In the genomic region with DNA sequence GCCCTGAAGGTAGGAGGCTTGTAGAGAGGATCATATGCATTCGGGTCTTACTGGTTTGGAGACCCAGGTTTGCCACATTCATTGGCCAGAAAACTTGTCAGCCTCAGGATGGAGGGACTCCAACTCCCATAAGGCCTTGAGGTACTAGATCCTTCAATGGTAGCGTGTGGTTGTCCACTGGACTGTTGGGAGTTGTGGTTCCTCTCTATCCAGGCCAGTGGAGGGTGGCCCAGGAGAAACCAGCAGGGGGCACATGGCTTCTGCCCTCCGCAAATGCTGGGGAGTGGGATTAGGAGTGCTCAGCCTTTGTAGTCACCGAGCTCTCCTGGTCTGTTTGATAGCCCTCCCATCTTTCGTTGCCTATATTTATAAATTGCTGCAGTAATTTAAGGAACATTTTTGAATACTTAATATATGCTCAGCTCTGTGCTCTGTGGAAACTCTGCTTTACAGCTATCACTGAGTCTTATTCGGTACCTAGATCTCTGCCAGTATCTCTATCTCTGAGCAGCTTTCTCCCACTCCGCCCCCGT, we compare ENCODE assay signal across 8 mouse cellular contexts. TPM values are rescaled to one million over a fixed set of nuclear protein-coding genes. Genes with fewer than 3 reads are reported as not detected.
DNase-seq lines count a peak whose midpoint lies in the region; ATAC-seq and TF ChIP-seq lines count a peak whose summit lies in the region.

No protein-coding gene starts in this region.

- H3K4me1 ChIP-seq in embryonic facial prominence, embryonic 15.5 days: peaks cover 73% of the 10 kb centered on the region
- H3K4me1 ChIP-seq in limb, embryonic 15.5 days: peaks cover 76% of the 10 kb centered on the region
- peaks cover 65% of the 10 kb centered on the region for H3K4me1 ChIP-seq in midbrain, embryonic 16.5 days (ENCODE audit: control insufficient read depth, insufficient read depth, low read length)
- peaks cover 11% of the 10 kb centered on the region; the same call in 1 of the 2 replicates for H3K4me1 ChIP-seq in spleen, adult 2 months (ENCODE audit: control insufficient read depth, insufficient read depth, insufficient read length)

- H3K36me3 ChIP-seq in embryonic facial prominence, embryonic 15.5 days: no peaks in the 10 kb centered on the region
- no peaks in the 10 kb centered on the region for H3K36me3 ChIP-seq in limb, embryonic 15.5 days
- H3K36me3 ChIP-seq in midbrain, embryonic 16.5 days (ENCODE audit: control insufficient read depth, insufficient read depth, low read length): no peaks in the 10 kb centered on the region
- no peaks in the 10 kb centered on the region for H3K36me3 ChIP-seq in spleen, adult 2 months (ENCODE audit: control insufficient read depth, insufficient read depth, low read length)

- H3K9ac ChIP-seq in embryonic facial prominence, embryonic 15.5 days: no peak overlapping the region
- H3K9ac ChIP-seq in limb, embryonic 15.5 days: 0 out of 2 replicates have a peak overlapping the region, but pooled peaks have one; percentile 17
- H3K9ac ChIP-seq in midbrain, embryonic 16.5 days (ENCODE audit: low read depth, low read length): peak overlapping the region; percentile 82

- H3K27me3 ChIP-seq in embryonic facial prominence, embryonic 15.5 days: no peaks in the 10 kb centered on the region
- H3K27me3 ChIP-seq in limb, embryonic 15.5 days: no peaks in the 10 kb centered on the region
- no peaks in the 10 kb centered on the region for H3K27me3 ChIP-seq in midbrain, embryonic 16.5 days (ENCODE audit: control insufficient read depth, insufficient read depth, low read depth, low read length)
- H3K27me3 ChIP-seq in spleen, adult 2 months (ENCODE audit: control insufficient read depth, insufficient read depth, low read length): no peaks in the 10 kb centered on the region

- H3K9me3 ChIP-seq in embryonic facial prominence, embryonic 15.5 days (replicated peaks): no peaks in the 10 kb centered on the region
- H3K9me3 ChIP-seq in limb, embryonic 15.5 days: no peaks in the 10 kb centered on the region
- no peaks in the 10 kb centered on the region for H3K9me3 ChIP-seq in midbrain, embryonic 16.5 days (replicated peaks; ENCODE audit: control insufficient read depth, low read length, poor library complexity, severe bottlenecking)

- peak; percentile 66 to 73 for DNase-seq in B cell, adult 2 months
- peak; percentile 53 for DNase-seq in adrenal gland, postnatal 25 days
- peak; percentile 83 to 84 for DNase-seq in heart, adult 9 months (ENCODE audit: low spot score in 2 of 2)
- peak; percentile 89 for DNase-seq in kidney, adult 9 months
- DNase-seq in spleen, adult 2 months (ENCODE audit: low read depth in 1 of 2, low spot score in 2 of 2): peak in 1 of 2 experiments; percentile 59

- peak overlapping the region; percentile 92 for H3K27ac ChIP-seq in embryonic facial prominence, embryonic 15.5 days (replicated peaks)
- peak overlapping the region; percentile 95 for H3K27ac ChIP-seq in limb, embryonic 15.5 days
- H3K27ac ChIP-seq in midbrain, embryonic 16.5 days (ENCODE audit: low read length): peak overlapping the region; percentile 94
- no peak overlapping the region for H3K27ac ChIP-seq in spleen, adult 2 months (ENCODE audit: insufficient read depth, low read length)

- peak; percentile 33; the same call in 1 of the 2 replicates for TF ChIP-seq CTCF in spleen, adult 2 months (IDR thresholded peaks at IDR 0.05; ENCODE audit: extremely low read depth, insufficient read depth, insufficient read length, insufficient replicate concordance)

- WGBS in embryonic facial prominence, embryonic 15.5 days: under 1% methylated on average over 8 of the region's 8 CpGs
- 2% methylated on average over 8 of the region's 8 CpGs for WGBS in limb, embryonic 15.5 days
- under 1% methylated on average over 8 of the region's 8 CpGs for WGBS in midbrain, embryonic 16.5 days
- WGBS in spleen, adult 2 months: 1% methylated on average over 8 of the region's 8 CpGs

- no peak for TF ChIP-seq POLR2A in spleen, adult 2 months (IDR thresholded peaks at IDR 0.05; ENCODE audit: low read depth, low read length)

- peak; percentile 76 for ATAC-seq in embryonic facial prominence, embryonic 15.5 days (ENCODE audit: insufficient number of reproducible peaks, low FRiP score, low TSS enrichment, low read depth)
- ATAC-seq in limb, embryonic 15.5 days (ENCODE audit: insufficient number of reproducible peaks, low FRiP score, low TSS enrichment, low read depth): peak; percentile 75
- peak; percentile 80 for ATAC-seq in midbrain, embryonic 16.5 days

- H3K4me2 ChIP-seq in embryonic facial prominence, embryonic 15.5 days (replicated peaks): peak overlapping the region; percentile 91
- peak overlapping the region; percentile 90 for H3K4me2 ChIP-seq in limb, embryonic 15.5 days
- H3K4me2 ChIP-seq in midbrain, embryonic 16.5 days (ENCODE audit: low read length): peak overlapping the region; percentile 54

- H3K4me3 ChIP-seq in embryonic facial prominence, embryonic 15.5 days (replicated peaks): peak overlapping the region; percentile 54
- peak overlapping the region; percentile 68 for H3K4me3 ChIP-seq in limb, embryonic 15.5 days
- peak overlapping the region; percentile 66 for H3K4me3 ChIP-seq in midbrain, embryonic 16.5 days (ENCODE audit: low read depth, low read length)
- peak overlapping the region; percentile 56 for H3K4me3 ChIP-seq in spleen, adult 2 months (ENCODE audit: extremely low read depth, insufficient read depth, insufficient read length)

RNA-seq across cellular contexts. Expression of a gene that starts 4.1 kb away (rescaled TPM):
- 30.7 and 31.0 TPM in 2 replicates for total RNA-seq in adrenal gland, postnatal 25 days (2021)
- 11.4 and 14.4 TPM in 2 replicates for polyA plus RNA-seq in embryonic facial prominence, embryonic 15.5 days (2015; fragmentation: Nextera tagmentation; extraction: Ambion mirVana)
- 9.6 and 10.7 TPM in 2 replicates for polyA plus RNA-seq in limb, embryonic 15.5 days (2015; fragmentation: Nextera tagmentation; extraction: Ambion mirVana)
- 23.4 and 30.0 TPM in 2 replicates for polyA plus RNA-seq in midbrain, embryonic 16.5 days (2015; fragmentation: Nextera tagmentation; extraction: Ambion mirVana)
- 10.3 and 13.3 TPM in 2 replicates for polyA plus RNA-seq in spleen, adult 2 months (2012; rRNA removed)

RNA-seq across cellular contexts. Expression of a gene that starts 5.6 kb away (rescaled TPM):
- 391 and 422 TPM in 2 replicates for total RNA-seq in adrenal gland, postnatal 25 days (2021)
- polyA plus RNA-seq in embryonic facial prominence, embryonic 15.5 days (2015; fragmentation: Nextera tagmentation; extraction: Ambion mirVana): 95.6 and 97.7 TPM in 2 replicates
- 92.2 and 100 TPM in 2 replicates for polyA plus RNA-seq in limb, embryonic 15.5 days (2015; fragmentation: Nextera tagmentation; extraction: Ambion mirVana)
- 56.3 and 61.6 TPM in 2 replicates for polyA plus RNA-seq in midbrain, embryonic 16.5 days (2015; fragmentation: Nextera tagmentation; extraction: Ambion mirVana)
- 29.5 and 37.0 TPM in 2 replicates for polyA plus RNA-seq in spleen, adult 2 months (2012; rRNA removed)

RNA-seq across cellular contexts. Expression of a gene that starts 20.4 kb away (rescaled TPM):
- total RNA-seq in adrenal gland, postnatal 25 days (2021): 19.6 and 22.3 TPM in 2 replicates
- polyA plus RNA-seq in embryonic facial prominence, embryonic 15.5 days (2015; fragmentation: Nextera tagmentation; extraction: Ambion mirVana): 47.3 and 52.3 TPM in 2 replicates
- polyA plus RNA-seq in limb, embryonic 15.5 days (2015; fragmentation: Nextera tagmentation; extraction: Ambion mirVana): 42.2 and 43.1 TPM in 2 replicates
- polyA plus RNA-seq in midbrain, embryonic 16.5 days (2015; fragmentation: Nextera tagmentation; extraction: Ambion mirVana): 21.9 and 26.1 TPM in 2 replicates
- 21.4 and 22.3 TPM in 2 replicates for polyA plus RNA-seq in spleen, adult 2 months (2012; rRNA removed)

RNA-seq across cellular contexts. Expression of a gene that starts 25.2 kb away (rescaled TPM):
- total RNA-seq in adrenal gland, postnatal 25 days (2021): 55.7 and 64.6 TPM in 2 replicates
- polyA plus RNA-seq in embryonic facial prominence, embryonic 15.5 days (2015; fragmentation: Nextera tagmentation; extraction: Ambion mirVana): 77.8 and 83.0 TPM in 2 replicates
- 72.2 and 81.6 TPM in 2 replicates for polyA plus RNA-seq in limb, embryonic 15.5 days (2015; fragmentation: Nextera tagmentation; extraction: Ambion mirVana)
- polyA plus RNA-seq in midbrain, embryonic 16.5 days (2015; fragmentation: Nextera tagmentation; extraction: Ambion mirVana): 51.2 and 58.6 TPM in 2 replicates
- 13.8 and 21.4 TPM in 2 replicates for polyA plus RNA-seq in spleen, adult 2 months (2012; rRNA removed)

RNA-seq across cellular contexts. Expression of a gene that starts 29.9 kb away (rescaled TPM):
- total RNA-seq in adrenal gland, postnatal 25 days (2021): 406 and 407 TPM in 2 replicates
- 543 and 559 TPM in 2 replicates for polyA plus RNA-seq in embryonic facial prominence, embryonic 15.5 days (2015; fragmentation: Nextera tagmentation; extraction: Ambion mirVana)
- 545 and 568 TPM in 2 replicates for polyA plus RNA-seq in limb, embryonic 15.5 days (2015; fragmentation: Nextera tagmentation; extraction: Ambion mirVana)
- polyA plus RNA-seq in midbrain, embryonic 16.5 days (2015; fragmentation: Nextera tagmentation; extraction: Ambion mirVana): 527 and 528 TPM in 2 replicates
- polyA plus RNA-seq in spleen, adult 2 months (2012; rRNA removed): 235 and 251 TPM in 2 replicates
